Mouse (Mus musculus) T-helper 2 cell (primary cell): Measurements from ENCODE around the gene Srxn1.

Source experiments
- in situ Hi-C: fragments of 300-600 bp; cut with MboI, MseI; formaldehyde crosslinking; loops from one replicate; pipeline ENCODE4 v1.15.1; 2025; ENCODE audit warnings: high pct_unique_total_duplicates

The Srxn1 gene

GRCm38 (mm10) chr2:152105318-152106224 is at the start of gene Srxn1:
Srxn1 (plus strand) TSS chr2:152105516.
- in situ Hi-C loops: no loop called here

GRCm38 (mm10) chr2:152056368-152057251 is 48.7 kb upstream of the Srxn1 start:
- in situ Hi-C loops: no loop called here

DNA sequence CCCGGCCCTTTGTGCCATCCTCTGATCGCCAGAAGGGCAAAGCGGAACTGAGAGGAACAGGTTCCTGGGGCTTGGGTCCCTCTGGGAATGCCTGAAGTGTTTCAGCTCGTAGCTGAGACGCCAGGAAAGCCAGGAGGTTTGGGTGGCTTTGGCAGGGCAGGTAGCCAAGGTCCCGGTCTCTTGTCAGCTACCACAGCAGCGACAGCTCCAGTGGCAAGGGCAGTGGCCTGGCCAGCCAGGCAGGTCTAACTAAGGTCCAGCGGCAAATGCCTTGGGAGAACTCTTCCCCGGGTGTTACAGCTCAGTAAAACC is 48.1 kb upstream of the Srxn1 start:
- in situ Hi-C loops: no loop called here

- in situ Hi-C loops: loop anchor here (10.0 kb wide), 1 partner anchor 1922 kb away; no protein-coding TSS in a partner anchor
Observed at GRCm38 (mm10) chr2:152062817-152063216, 42.5 kb upstream of the Srxn1 start.

DNA sequence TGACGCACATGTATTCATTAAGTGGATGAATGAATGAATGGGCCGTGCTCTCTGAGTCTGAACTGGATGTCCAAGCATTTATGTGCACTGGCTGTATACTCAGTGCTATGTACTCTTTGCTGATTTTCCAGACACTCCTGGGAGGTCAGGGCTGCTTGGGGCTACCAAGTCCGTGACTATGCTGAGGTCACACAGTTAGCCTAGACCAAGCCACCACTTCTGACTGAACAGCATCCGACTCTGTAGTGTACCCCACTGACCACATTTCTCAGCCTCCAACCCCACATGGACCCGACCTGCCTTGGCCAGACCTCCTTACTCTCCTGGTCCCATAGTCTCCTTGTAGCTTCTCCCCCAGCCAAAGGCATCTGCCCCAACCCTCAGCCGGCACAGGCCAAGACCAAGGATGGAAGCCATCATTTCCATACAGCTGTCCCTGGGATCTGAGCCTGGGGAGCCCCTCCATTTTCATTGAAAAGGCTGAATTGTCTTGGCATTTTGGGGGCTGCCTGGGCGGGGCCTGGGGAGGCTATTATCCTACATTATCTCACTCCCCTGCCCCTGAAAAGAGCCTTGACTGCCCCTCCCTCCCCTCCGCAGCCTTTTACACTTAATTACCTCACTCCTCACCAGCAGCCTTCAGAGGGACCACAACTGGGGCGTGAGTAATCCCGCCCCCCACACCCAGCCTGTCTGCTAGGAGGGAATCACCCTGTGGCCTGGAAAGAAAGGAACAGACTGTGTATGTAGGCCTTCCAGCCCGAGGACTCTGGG is 36.5 kb upstream of the Srxn1 start:
- in situ Hi-C loops: loop anchor here (10.0 kb wide), 1 partner anchor 1916 kb away; no protein-coding TSS in a partner anchor

- in situ Hi-C loops: loop anchor here (10.0 kb wide), 1 partner anchor 1915 kb away; no protein-coding TSS in a partner anchor
Observed at GRCm38 (mm10) chr2:152069434-152069786, 35.9 kb upstream of the Srxn1 start.

GRCm38 (mm10) chr2:152069941-152070340 is 35.4 kb upstream of the Srxn1 start:
- in situ Hi-C loops: loop anchor here (10.0 kb wide), 1 partner anchor 1915 kb away; no protein-coding TSS in a partner anchor

- in situ Hi-C loops: no loop called here
Observed at GRCm38 (mm10) chr2:152074521-152074920, 30.8 kb upstream of the Srxn1 start.

DNA sequence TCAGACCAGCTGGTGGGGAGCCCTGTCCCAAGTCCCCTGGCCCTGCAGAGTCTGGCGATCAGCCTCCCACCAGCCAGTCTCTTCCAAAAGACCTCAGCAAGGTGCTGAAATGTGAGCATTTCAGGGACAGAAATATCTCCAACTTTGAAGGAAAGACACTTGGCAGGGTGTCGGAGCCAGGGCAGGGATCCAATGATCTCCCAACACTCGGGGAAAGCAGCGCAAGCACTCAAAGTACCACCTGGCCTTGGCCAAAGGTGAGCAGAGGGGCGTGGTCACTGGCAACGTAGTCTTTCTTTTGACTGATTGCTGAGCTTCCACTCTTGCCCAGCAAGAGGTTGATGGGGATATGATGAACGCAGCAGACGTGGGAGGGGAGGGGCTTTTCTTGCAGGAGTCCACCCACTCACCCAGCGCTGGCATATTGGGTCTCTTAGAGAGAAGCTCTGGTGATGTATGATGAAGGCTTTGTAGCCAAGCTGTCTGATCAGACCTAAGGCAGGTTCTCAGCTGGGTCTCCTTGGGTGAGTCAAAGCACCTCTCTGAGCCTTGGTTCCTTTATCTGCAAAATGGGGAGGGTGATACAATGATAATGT is 29.9 kb upstream of the Srxn1 start:
- in situ Hi-C loops: no loop called here

GRCm38 (mm10) chr2:152077337-152077736 is 28.0 kb upstream of the Srxn1 start:
- in situ Hi-C loops: no loop called here

- in situ Hi-C loops: no loop called here
Observed at GRCm38 (mm10) chr2:152080685-152081541, 24.4 kb upstream of the Srxn1 start, which contains the start of gene Scrt2. Scrt2 (plus strand) TSS chr2:152081529.

DNA sequence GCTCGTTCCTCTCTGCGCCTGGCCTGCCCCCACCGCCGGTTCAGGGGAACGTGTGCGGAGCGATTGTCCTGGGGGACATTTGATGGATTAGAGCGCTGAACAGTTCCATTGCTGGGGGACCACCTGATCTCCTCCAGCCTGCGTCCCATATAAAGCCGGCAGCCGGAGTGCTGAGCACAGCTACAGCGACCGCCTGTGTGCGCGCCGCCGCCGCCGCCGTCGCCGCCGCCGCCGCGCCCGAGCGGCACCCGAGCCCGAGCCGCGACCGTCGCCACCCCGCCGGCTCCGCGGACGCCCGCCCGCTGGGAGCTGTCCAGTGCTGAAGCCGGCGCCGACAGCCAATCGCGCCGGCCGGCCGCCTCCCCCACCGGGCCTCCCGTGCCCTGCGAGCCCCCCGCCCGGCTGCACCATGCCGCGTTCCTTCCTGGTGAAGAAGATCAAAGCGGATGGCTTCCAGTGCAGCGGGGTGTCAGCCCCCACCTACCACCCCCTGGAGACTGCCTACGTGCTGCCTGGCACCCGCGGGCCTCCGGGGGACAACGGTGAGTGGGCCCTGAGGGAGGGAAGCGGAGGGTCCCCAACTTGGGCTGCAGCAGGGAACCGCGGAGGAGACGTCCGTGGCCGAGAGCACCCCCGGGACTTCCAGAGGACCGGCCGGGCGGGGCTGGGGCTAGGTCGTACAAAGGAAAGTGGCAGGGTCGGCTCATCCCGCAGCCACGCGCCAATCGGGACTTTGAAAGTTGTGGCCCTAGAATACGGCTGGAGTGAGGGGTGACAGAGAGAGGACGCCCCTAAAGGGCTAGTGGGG is 23.5 kb upstream of the Srxn1 start:
- in situ Hi-C loops: no loop called here

DNA sequence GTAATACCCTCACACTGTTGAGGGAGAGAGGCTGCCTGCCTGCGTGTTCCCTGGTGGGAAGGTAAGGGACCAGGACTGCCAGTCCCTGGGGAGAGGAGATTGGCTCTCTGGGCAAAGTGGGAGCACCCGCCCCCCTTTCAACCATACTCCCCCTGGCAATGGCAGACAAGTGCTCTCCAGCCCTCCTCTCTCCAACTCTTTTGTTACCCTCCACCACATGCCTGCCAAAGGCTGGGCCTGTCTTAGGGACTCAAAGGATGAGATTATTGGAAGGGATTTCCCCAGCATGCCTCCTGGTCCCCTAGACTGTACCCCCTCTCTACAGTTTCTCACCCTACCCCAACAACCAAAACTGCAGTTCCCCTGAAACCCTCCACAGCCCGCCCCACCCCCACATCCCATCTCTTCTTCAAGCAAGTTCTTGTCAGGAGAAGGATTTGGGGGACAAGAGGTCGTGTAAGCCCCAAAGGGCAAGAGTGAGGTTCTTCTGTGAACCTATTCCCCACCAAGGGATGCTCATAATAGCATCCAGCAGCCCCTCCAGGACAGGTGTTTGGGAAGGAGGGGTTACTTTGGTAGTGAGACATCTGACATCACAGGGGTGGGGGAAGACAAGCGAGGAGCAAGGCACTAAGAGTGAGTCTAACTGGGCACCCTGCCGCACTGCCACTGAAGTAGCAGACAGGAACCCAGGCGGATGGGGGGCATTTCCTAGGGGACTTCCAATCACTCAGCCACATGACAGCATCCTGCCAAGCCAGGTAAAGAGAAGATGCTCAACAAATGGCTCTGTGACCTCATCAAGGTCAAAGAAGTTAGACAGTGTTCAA is 22.6 kb upstream of the Srxn1 start:
- in situ Hi-C loops: no loop called here

DNA sequence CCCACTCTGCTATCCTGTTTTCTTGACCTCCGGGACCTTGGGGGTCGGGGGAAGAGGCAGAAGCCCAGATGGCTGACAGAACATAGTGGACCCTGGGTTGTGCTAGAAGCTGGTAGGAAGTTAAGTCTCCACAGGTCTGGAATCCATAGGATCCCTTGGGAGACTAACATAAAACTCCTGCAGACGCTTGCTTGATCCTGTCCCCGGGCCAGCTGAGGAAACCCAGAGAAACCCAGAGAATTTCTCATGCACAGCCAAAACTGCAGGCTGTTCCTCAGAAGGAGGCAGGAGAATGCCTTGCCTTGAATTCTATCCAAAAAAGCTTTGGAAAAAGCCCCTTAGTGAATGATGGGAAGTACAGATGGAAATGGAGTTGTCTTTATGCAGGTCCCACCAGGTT is 21.9 kb upstream of the Srxn1 start:
- in situ Hi-C loops: no loop called here

DNA sequence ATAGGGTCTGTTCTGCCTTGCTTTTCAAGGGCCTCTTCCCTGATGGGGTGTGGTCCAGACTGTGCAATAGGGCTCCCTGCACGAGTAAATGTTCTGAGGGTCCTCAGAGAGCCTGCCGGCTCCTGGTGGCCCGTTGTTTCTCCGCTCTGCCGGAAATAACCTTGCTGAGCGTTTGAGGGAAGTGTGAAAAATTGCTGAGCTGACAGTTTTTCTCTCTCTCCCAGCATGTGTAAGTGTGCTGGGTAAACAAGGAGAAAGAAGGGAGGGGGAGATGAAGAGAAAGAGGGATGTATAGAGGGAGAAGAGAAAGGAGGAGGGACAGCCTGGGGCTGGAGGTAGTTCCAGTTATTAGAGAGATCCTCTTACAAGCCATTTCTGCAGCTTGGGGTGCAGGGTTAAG is 21.0 kb upstream of the Srxn1 start:
- in situ Hi-C loops: no loop called here

DNA sequence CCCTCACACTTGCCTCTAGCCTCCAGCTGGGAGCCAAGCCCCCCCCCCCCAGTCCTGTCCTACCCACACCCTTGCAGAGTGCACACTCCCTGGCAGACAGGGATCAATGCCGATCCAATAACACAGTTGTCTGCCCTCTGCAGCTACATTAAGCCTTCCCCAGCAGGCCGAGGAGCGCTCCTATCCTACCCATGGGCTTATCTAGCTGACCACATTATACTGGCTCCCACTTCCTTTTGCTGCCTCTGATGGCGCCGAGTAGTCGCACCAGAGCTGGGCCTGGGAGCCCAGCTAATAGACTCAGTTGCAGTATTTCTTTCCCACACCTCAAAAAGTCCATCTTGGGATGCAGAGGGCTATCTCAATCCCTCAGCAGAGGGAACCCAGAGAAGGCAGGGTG is 19.9 kb upstream of the Srxn1 start:
- in situ Hi-C loops: no loop called here

- in situ Hi-C loops: no loop called here
Observed at GRCm38 (mm10) chr2:152086451-152086850, 18.9 kb upstream of the Srxn1 start.

- in situ Hi-C loops: no loop called here
Observed at GRCm38 (mm10) chr2:152087111-152087510, 18.2 kb upstream of the Srxn1 start.

- in situ Hi-C loops: no loop called here
Observed at GRCm38 (mm10) chr2:152089078-152089477, 16.2 kb upstream of the Srxn1 start.
